Mouse (Mus musculus): ENCODE measurements around the gene Olfr429.

- TF ChIP-seq CTCF (IDR thresholded peaks at IDR 0.05; ENCODE audit: control insufficient read depth, insufficient read depth, insufficient replicate concordance, low read depth, low read length) (no peak), POLR2A (IDR thresholded peaks at IDR 0.05; ENCODE audit: control insufficient read depth, low read depth, low read length) (no peak)
These were observed 36.9 kb downstream of the Olfr429 start, which contains the start of gene Olfr231 for GRCm38 (mm10) chr1:174121062-174121461.

All from testis, adult 2 months (tissue).